Mouse (Mus musculus): ENCODE results near the gene Apba2.

Gene Apba2

GRCm38 (mm10) chr7:64795554-64795953 lies 294.0 kb downstream of the Apba2 start:
- DNase-seq (ENCODE audit: low read depth, low spot score): no peak

Measured in mesoderm, embryonic 11.5 days (tissue).